Mouse (Mus musculus): Measurements from ENCODE around the gene Gm2174.

DNA sequence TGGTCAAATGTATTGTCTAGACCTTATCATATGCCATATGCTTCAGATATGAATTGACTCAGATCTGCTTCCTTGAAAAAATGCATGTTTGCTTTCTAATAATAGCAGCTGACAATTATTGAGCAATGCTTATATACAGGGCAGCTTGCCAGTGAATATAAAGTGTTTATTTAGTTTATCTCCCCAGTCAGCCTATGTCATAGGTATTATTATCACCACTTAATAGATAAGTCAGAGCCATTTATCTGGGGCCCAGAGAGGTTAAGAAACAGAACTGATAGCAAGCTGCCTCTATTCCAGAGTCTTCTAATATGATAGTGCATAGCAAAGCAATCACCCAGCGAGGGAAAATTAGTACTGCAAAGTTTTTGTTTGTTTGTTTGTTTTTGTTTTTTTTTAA is 17.1 kb downstream of the Gm2174 start:
- TF ChIP-seq CTCF (IDR thresholded peaks at IDR 0.05; ENCODE audit: control insufficient read depth, insufficient read depth, insufficient read length), result no peak
- no peak for TF ChIP-seq USF1 (IDR thresholded peaks at IDR 0.05; ENCODE audit: low read depth)
- TF ChIP-seq FOSL1 (IDR thresholded peaks at IDR 0.05; ENCODE audit: insufficient read depth, low read length, poor library complexity, severe bottlenecking), result no peak
- no peak for TF ChIP-seq MAX (IDR thresholded peaks at IDR 0.05)
- no peak for TF ChIP-seq CEBPB (IDR thresholded peaks at IDR 0.05; ENCODE audit: low read depth)
- no peak for TF ChIP-seq MYOG (IDR thresholded peaks at IDR 0.05; ENCODE audit: control insufficient read depth, extremely low read depth, insufficient read length)
- no peak for TF ChIP-seq MYOD1 (IDR thresholded peaks at IDR 0.05; ENCODE audit: control insufficient read depth, insufficient read length, low read depth)

Data from C2C12 (cell line).